In genomic region chr15:31744570-31744969, GRCm38 (mm10) we compare ENCODE assay signal across 18 mouse cellular contexts.
DNase-seq lines count a peak whose midpoint lies in the region; ATAC-seq lines count a peak whose summit lies in the region.
"Had no signal": no experiment of that assay in that cellular context is flagged by ENCODE, and none has a peak within 500 bp of the region (broad histone marks: within the 10 kb centered on the region; RNA-seq: fewer than 3 reads in every experiment).

No protein-coding gene starts in this region.

- peak; percentile 54 for DNase-seq in layer of hippocampus, adult 11-12 months (ENCODE audit: low spot score)
- no peak for DNase-seq in layer of hippocampus, postnatal 25 days (ENCODE audit: extremely low spot score in 1 of 2, low spot score in 1 of 2)
- DNase-seq in layer of hippocampus, adult 18-20 months (ENCODE audit: low spot score in 2 of 2) = peak; percentile 37 to 69
- peak; percentile 43 to 51 for DNase-seq in layer of hippocampus, adult 8-10 months (ENCODE audit: low spot score in 2 of 2)
- peak; percentile 46 to 87 for DNase-seq in layer of hippocampus, postnatal 14 days (ENCODE audit: low spot score in 2 of 2)
- no peak for DNase-seq in urinary bladder, postnatal 4 days (ENCODE audit: low spot score in 2 of 2)
- DNase-seq: adrenal gland, adult 2 months; adrenal gland, postnatal 36 days; cerebellum, adult 11-12 months; cerebellum, adult 9-10 months; cerebellum, postnatal 25 days; gastrocnemius, postnatal 14 days; heart, postnatal 10 days; heart, postnatal 4 days had no signal

- no peak for ATAC-seq in megakaryocyte-erythroid progenitor cell, adult 5-6 weeks (replicated peaks; ENCODE audit: low FRiP score, low TSS enrichment, poor library complexity, severe bottlenecking)
- ATAC-seq: forebrain, embryonic 16.5 days; hindbrain, embryonic 16.5 days; inflammation-experienced regulatory T-cells, adult 6 months had no signal

Comparison
In these comparisons a context has a peak if more than half of its experiments do, and no peak if none do; other contexts are left out.
1. DNase-seq: peak in layer of hippocampus, adult 11-12 months (single experiment), layer of hippocampus, adult 18-20 months (2 of 2), layer of hippocampus, adult 8-10 months (2 of 2) and layer of hippocampus, postnatal 14 days (2 of 2); none in layer of hippocampus, postnatal 25 days (0 of 2) and urinary bladder, postnatal 4 days (0 of 2).